Mouse (Mus musculus) effector memory CD4-positive, alpha-beta T cell, adult 5 months (primary cell): ENCODE data around the gene Prg2. TPM values are rescaled to one million over a fixed set of nuclear protein-coding genes. Genes with fewer than 3 reads are reported as not detected.

Experiments used
- polyA plus RNA-seq: library from polyadenylated mRNA; unstranded; fragments of 100-300 nt; shearing (Covaris generic); gene quantifications from one replicate; pipeline ENCODE4 v1.2.1, GENCODE M21; 2017

The Prg2 gene
- polyA plus RNA-seq = not detected

GRCm38 (mm10) chr2:84980188-84980587, at the start of gene Prg2:
Prg2 (plus strand) TSS chr2:84980461.

GRCm38 (mm10) chr2:84936474-84937429, 43.5 kb upstream of the Prg2 start, which contains the start of gene Slc43a3:
Slc43a3 (plus strand) TSS chr2:84936579.

GRCm38 (mm10) chr2:84987930-84988329, 7.7 kb downstream of the Prg2 start, which contains the start of gene Prg3:
Prg3 (plus strand) TSS chr2:84988215.

Other genes with a start within 250 kb of the Prg2 start
- 1.5 TPM for gene Ypel4, start 246.4 kb upstream of the Prg2 start, polyA plus RNA-seq
- not detected for gene Gm19426, start 236.8 kb upstream of the Prg2 start, polyA plus RNA-seq
- not detected for gene Serping1, start 205.0 kb upstream of the Prg2 start, polyA plus RNA-seq
- gene Ube2l6, start 181.6 kb upstream of the Prg2 start, polyA plus RNA-seq = 3.2 TPM
- not detected for gene Smtnl1, start 157.8 kb upstream of the Prg2 start, polyA plus RNA-seq
- gene Timm10, start 153.5 kb upstream of the Prg2 start, polyA plus RNA-seq = 13.5 TPM
- 11.1 TPM for gene Slc43a1, start 141.6 kb upstream of the Prg2 start, polyA plus RNA-seq
- not detected for gene Rtn4rl2, start 93.8 kb upstream of the Prg2 start, polyA plus RNA-seq
- gene Slc43a3, start 43.9 kb upstream of the Prg2 start, polyA plus RNA-seq = 1.0 TPM
- not detected for gene Prg3, start 7.8 kb downstream of the Prg2 start, polyA plus RNA-seq
- 159 TPM for gene Ssrp1, start 56.8 kb downstream of the Prg2 start, polyA plus RNA-seq
- not detected for gene P2rx3, start 57.0 kb downstream of the Prg2 start, polyA plus RNA-seq
- gene Tnks1bp1, start 67.6 kb downstream of the Prg2 start, polyA plus RNA-seq = 12.3 TPM
- gene Aplnr, start 155.8 kb downstream of the Prg2 start, polyA plus RNA-seq = not detected
- gene Lrrc55, start 216.7 kb downstream of the Prg2 start, polyA plus RNA-seq = not detected